Mouse (Mus musculus): ENCODE data around the gene Vmn1r7. TPM values are rescaled to one million over a fixed set of nuclear protein-coding genes. Genes with fewer than 3 reads are reported as not detected.

Vmn1r7 gene
- not detected in 2 replicates for polyA plus RNA-seq (2012; rRNA removed; ENCODE audit: low replicate concordance)

DNA sequence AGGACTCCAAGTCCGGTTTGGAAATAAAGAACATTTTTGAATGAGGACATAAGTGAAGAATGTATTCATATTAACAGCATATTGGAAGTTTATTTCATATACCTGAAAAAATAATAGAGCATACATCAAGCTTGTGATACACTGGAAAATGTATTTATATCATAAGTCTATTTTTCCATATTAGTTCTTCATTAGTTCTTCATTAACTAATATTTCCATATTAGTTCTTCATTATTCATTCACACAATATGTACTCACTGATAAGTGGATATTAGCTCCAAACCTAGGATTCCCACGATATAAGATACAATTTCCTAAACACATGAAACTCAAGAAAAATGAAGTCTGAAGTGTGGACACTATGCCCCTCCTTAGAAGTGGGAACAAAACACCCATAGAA is at the start of gene Vmn1r7:
Gene Vmn1r7 (minus strand): TSS at position 101 of the 400 bp plus-strand sequence.

DNA sequence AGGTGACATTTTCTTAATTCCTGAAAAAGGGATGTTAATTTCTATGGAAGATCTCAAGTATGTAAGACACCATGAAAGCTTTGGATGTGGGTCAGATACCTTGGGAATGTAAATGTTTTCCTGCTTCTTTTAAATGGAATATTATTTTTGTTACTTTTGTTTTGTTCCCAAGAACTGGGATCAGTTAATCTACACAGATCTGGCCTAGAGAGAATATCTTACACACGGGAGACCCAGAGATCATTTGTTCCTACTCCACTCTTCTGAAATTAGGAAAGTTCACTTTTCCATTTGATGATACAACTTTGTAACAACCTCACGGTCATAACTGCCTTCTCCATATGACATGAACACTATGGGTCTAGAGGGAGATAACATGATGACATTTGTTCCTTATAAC is 41.4 kb upstream of the Vmn1r7 start, which contains the start of gene Vmn1r9:
Gene Vmn1r9 (plus strand): TSS at position 301 of the 400 bp plus-strand sequence.

DNA sequence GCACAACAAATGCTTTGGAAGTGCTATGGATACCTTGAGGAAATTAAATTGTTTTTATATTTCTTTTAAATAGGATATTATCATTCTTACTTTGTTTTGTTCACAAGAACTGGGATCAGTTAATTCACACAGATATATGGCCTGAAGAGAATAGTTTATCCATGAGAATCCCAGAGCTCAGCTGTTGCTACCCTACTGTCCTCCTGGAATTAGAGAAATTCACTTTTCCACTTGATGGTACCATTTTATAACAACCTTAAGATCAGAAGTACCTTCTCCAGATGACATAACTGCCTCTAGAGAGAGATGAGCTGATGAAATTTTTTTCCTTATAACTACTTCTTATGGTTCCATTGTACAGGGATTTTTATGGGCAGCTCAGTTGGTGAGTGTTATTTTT is 6.9 kb upstream of the Vmn1r7 start, which contains the start of gene Vmn1r8:
Gene Vmn1r8 (plus strand): TSS at position 301 of the 400 bp plus-strand sequence.

DNA sequence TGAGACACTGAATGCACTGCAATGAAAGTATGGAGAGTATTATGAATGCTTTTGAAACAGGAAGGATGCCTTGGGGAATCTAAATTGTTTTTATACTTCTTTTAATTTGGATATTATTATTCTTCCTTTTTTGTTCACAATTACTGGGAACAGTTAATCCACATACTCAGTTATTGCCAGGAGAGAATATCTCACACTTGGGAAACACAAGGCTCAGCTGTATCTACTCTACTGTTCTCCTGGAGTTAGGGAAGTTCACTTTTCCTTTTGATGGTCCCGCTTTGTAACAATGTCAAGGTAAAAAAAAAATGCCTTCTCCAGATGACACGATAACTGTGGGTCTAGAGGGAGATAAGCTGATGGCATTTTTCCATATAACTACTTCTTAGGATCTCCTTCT is 28.2 kb downstream of the Vmn1r7 start, which contains the start of gene Vmn1r6:
Gene Vmn1r6 (plus strand): TSS at position 301 of the 400 bp plus-strand sequence.

Other genes with a start within 250 kb of the Vmn1r7 start
- gene Kbtbd2, start 227.5 kb downstream of the Vmn1r7 start, polyA plus RNA-seq (2012; rRNA removed; ENCODE audit: low replicate concordance): 6.4 and 11.8 TPM in 2 replicates
- gene Fkbp9, start 193.3 kb downstream of the Vmn1r7 start, polyA plus RNA-seq (2012; rRNA removed; ENCODE audit: low replicate concordance): 69.0 and 78.8 TPM in 2 replicates
- 5.2 and 6.1 TPM in 2 replicates for gene Nt5c3, start 101.4 kb downstream of the Vmn1r7 start, polyA plus RNA-seq (2012; rRNA removed; ENCODE audit: low replicate concordance)
- gene Vmn1r4, start 101.3 kb downstream of the Vmn1r7 start, polyA plus RNA-seq (2012; rRNA removed; ENCODE audit: low replicate concordance): 0.06 TPM in 1 of 2 replicates, not detected in the other
- not detected in 2 replicates for gene Vmn1r5, start 55.1 kb downstream of the Vmn1r7 start, polyA plus RNA-seq (2012; rRNA removed; ENCODE audit: low replicate concordance)
- gene Vmn1r6, start 28.1 kb downstream of the Vmn1r7 start, polyA plus RNA-seq (2012; rRNA removed; ENCODE audit: low replicate concordance): not detected in 2 replicates
- not detected in 2 replicates for gene Vmn1r8, start 7.0 kb upstream of the Vmn1r7 start, polyA plus RNA-seq (2012; rRNA removed; ENCODE audit: low replicate concordance)
- not detected in 2 replicates for gene Vmn1r9, start 41.5 kb upstream of the Vmn1r7 start, polyA plus RNA-seq (2012; rRNA removed; ENCODE audit: low replicate concordance)
- gene Vmn1r10, start 84.1 kb upstream of the Vmn1r7 start, polyA plus RNA-seq (2012; rRNA removed; ENCODE audit: low replicate concordance): not detected in 2 replicates
- gene Vmn1r11, start 108.1 kb upstream of the Vmn1r7 start, polyA plus RNA-seq (2012; rRNA removed; ENCODE audit: low replicate concordance): not detected in 2 replicates
- gene Vmn1r12, start 131.6 kb upstream of the Vmn1r7 start, polyA plus RNA-seq (2012; rRNA removed; ENCODE audit: low replicate concordance): not detected in 2 replicates
- not detected in 2 replicates for gene Vmn1r13, start 178.0 kb upstream of the Vmn1r7 start, polyA plus RNA-seq (2012; rRNA removed; ENCODE audit: low replicate concordance)
- not detected in 2 replicates for gene Vmn1r14, start 206.4 kb upstream of the Vmn1r7 start, polyA plus RNA-seq (2012; rRNA removed; ENCODE audit: low replicate concordance)
- not detected in 2 replicates for gene Vmn1r15, start 232.6 kb upstream of the Vmn1r7 start, polyA plus RNA-seq (2012; rRNA removed; ENCODE audit: low replicate concordance)